Mouse (Mus musculus) hindbrain, embryonic 13.5 days (tissue): ENCODE data around the gene Dapk1. TPM values are rescaled to one million over a fixed set of nuclear protein-coding genes. Genes with fewer than 3 reads are reported as not detected.

Experiments
- ATAC-seq: fragments of 200-750 bp; cut with Nextera tagmentation; 2 replicates; pipeline ENCODE4 v1.8.0; 2017; ENCODE audit warnings: moderate TSS enrichment; ENCODE audit not compliant: low FRiP score
- H3K27ac ChIP-seq: fragments of 300-500 bp; sonication (generic); 2 replicates; pipeline ENCODE4 v1.5.1; 2015; ENCODE audit warnings: inconsistent platforms, mild to moderate bottlenecking, moderate library complexity
- H3K27me3 ChIP-seq: fragments of 300-500 bp; sonication (generic); 2 replicates; pipeline ENCODE4 v1.6.1; 2015; ENCODE audit warnings: mild to moderate bottlenecking, inconsistent platforms
- H3K36me3 ChIP-seq: fragments of 300-500 bp; sonication (generic); 2 replicates; pipeline ENCODE4 v1.6.1; 2015; ENCODE audit warnings: mild to moderate bottlenecking, inconsistent platforms
- H3K4me1 ChIP-seq: fragments of 300-500 bp; sonication (generic); replicated peaks from 2 replicates; pipeline ENCODE4 v1.6.1; 2015; ENCODE audit warnings: inconsistent platforms
- H3K4me2 ChIP-seq: fragments of 300-500 bp; sonication (generic); 2 replicates; pipeline ENCODE4 v1.6.1; 2015; ENCODE audit warnings: inconsistent platforms, mild to moderate bottlenecking, moderate library complexity
- H3K4me3 ChIP-seq: fragments of 300-500 bp; sonication (generic); 2 replicates; pipeline ENCODE4 v1.5.1; 2015; ENCODE audit warnings: mild to moderate bottlenecking, inconsistent platforms
- H3K9ac ChIP-seq: fragments of 300-500 bp; sonication (generic); 2 replicates; pipeline ENCODE4 v1.6.1; 2015; ENCODE audit warnings: mild to moderate bottlenecking, inconsistent platforms
- H3K9me3 ChIP-seq: fragments of 300-500 bp; sonication (generic); 2 replicates; pipeline ENCODE4 v1.6.1; 2016; ENCODE audit warnings: inconsistent platforms
- WGBS: fragments of 180-500 bp; shearing (Covaris S2); methylation state at CpG from one replicate; pipeline ENCODE4 v1.1.7; 2015; 5-methylcytosine and 5-hydroxymethylcytosine counted together
- polyA plus RNA-seq: library from polyadenylated mRNA; unstranded; fragments of >200 nt; fragmentation: Nextera tagmentation; extraction: Ambion mirVana; gene quantifications from 2 replicates; pipeline ENCODE4 v1.2.1, GENCODE M21; 2015

Dapk1 gene
- polyA plus RNA-seq, 1 experiment from 2014 or later: 37.9 TPM

- Histone ChIP-seq H3K27me3 (no peaks in the 10 kb centered on the region), H3K4me2 (no peak overlapping the region), H3K4me1 (peaks cover 14% of the 10 kb centered on the region), H3K9ac (no peak overlapping the region), H3K36me3 (peaks cover 71% of the 10 kb centered on the region), H3K4me3 (no peak overlapping the region), H3K9me3 (no peaks in the 10 kb centered on the region), H3K27ac (peak overlapping the region; percentile 46; the same call in 1 of the 2 replicates)
- WGBS: 61% methylated on average over 13 of the region's 13 CpGs
- no peak for ATAC-seq
Observed at GRCm38 (mm10) chr13:60736421-60737105, 134.8 kb downstream of the Dapk1 start.

GRCm38 (mm10) chr13:60737632-60738324, 136.0 kb downstream of the Dapk1 start:
- peaks cover 71% of the 10 kb centered on the region for H3K36me3 ChIP-seq
- H3K4me2 ChIP-seq: peak overlapping the region; percentile 32
- 25% methylated on average over 9 of the region's 9 CpGs for WGBS
- 0 out of 2 replicates have a peak overlapping the region, but pooled peaks have one; percentile 52 for H3K27ac ChIP-seq
- peaks cover 14% of the 10 kb centered on the region for H3K4me1 ChIP-seq
- ATAC-seq: peak; percentile 40
- no peak overlapping the region for H3K4me3 ChIP-seq
- no peaks in the 10 kb centered on the region for H3K9me3 ChIP-seq
- H3K27me3 ChIP-seq: no peaks in the 10 kb centered on the region
- no peak overlapping the region for H3K9ac ChIP-seq

GRCm38 (mm10) chr13:60738429-60738828, 136.7 kb downstream of the Dapk1 start:
- Histone ChIP-seq H3K4me3 (no peak overlapping the region), H3K36me3 (peaks cover 66% of the 10 kb centered on the region), H3K9me3 (no peaks in the 10 kb centered on the region), H3K4me1 (peaks cover 19% of the 10 kb centered on the region), H3K27me3 (no peaks in the 10 kb centered on the region), H3K9ac (no peak overlapping the region), H3K4me2 (peak overlapping the region; percentile 32), H3K27ac (0 out of 2 replicates have a peak overlapping the region, but pooled peaks have one; percentile 52)
- 16% methylated on average over 9 of the region's 9 CpGs for WGBS
- peak; percentile 82 for ATAC-seq

GRCm38 (mm10) chr13:60740248-60740647, 138.5 kb downstream of the Dapk1 start:
- Histone ChIP-seq H3K9me3 (no peaks in the 10 kb centered on the region), H3K4me3 (no peak overlapping the region), H3K4me1 (peaks cover 25% of the 10 kb centered on the region), H3K27me3 (no peaks in the 10 kb centered on the region), H3K9ac (no peak overlapping the region), H3K4me2 (no peak overlapping the region), H3K36me3 (peaks cover 54% of the 10 kb centered on the region), H3K27ac (no peak overlapping the region)
- 90% methylated on average over 6 of the region's 6 CpGs for WGBS
- ATAC-seq: no peak

GRCm38 (mm10) chr13:60742611-60743010, 140.9 kb downstream of the Dapk1 start:
- Histone ChIP-seq H3K9me3 (no peaks in the 10 kb centered on the region), H3K4me1 (peaks cover 19% of the 10 kb centered on the region), H3K27ac (no peak overlapping the region), H3K27me3 (no peaks in the 10 kb centered on the region), H3K9ac (no peak overlapping the region), H3K4me3 (no peak overlapping the region), H3K36me3 (peaks cover 54% of the 10 kb centered on the region), H3K4me2 (no peak overlapping the region)
- WGBS: 80% methylated on average over 3 of the region's 3 CpGs
- no peak for ATAC-seq

- 72% methylated on average over 13 of the region's 13 CpGs for WGBS
- Histone ChIP-seq H3K4me3 (no peak overlapping the region), H3K4me2 (no peak overlapping the region), H3K27ac (no peak overlapping the region), H3K36me3 (peaks cover 64% of the 10 kb centered on the region), H3K4me1 (peaks cover 11% of the 10 kb centered on the region), H3K9ac (peak overlapping the region; percentile 9; the same call in 1 of the 2 replicates), H3K27me3 (no peaks in the 10 kb centered on the region), H3K9me3 (no peaks in the 10 kb centered on the region)
- ATAC-seq: peak; percentile 37
Observed at GRCm38 (mm10) chr13:60743381-60744077, 141.8 kb downstream of the Dapk1 start.

- 36% methylated on average over 7 of the region's 7 CpGs for WGBS
- Histone ChIP-seq H3K36me3 (peaks cover 69% of the 10 kb centered on the region), H3K4me2 (no peak overlapping the region), H3K9me3 (no peaks in the 10 kb centered on the region), H3K9ac (no peak overlapping the region), H3K27me3 (no peaks in the 10 kb centered on the region), H3K27ac (no peak overlapping the region), H3K4me1 (peaks cover 11% of the 10 kb centered on the region), H3K4me3 (no peak overlapping the region)
- peak; percentile 78 for ATAC-seq
Observed at GRCm38 (mm10) chr13:60744078-60744460, 142.3 kb downstream of the Dapk1 start.

GRCm38 (mm10) chr13:60744736-60745135, 143.0 kb downstream of the Dapk1 start:
- H3K4me3 ChIP-seq: no peak overlapping the region
- H3K36me3 ChIP-seq: peaks cover 70% of the 10 kb centered on the region
- H3K27ac ChIP-seq: no peak overlapping the region
- H3K4me2 ChIP-seq: no peak overlapping the region
- no peaks in the 10 kb centered on the region for H3K9me3 ChIP-seq
- peaks cover 11% of the 10 kb centered on the region for H3K4me1 ChIP-seq
- ATAC-seq: no peak
- WGBS: 89% methylated on average over 3 of the region's 3 CpGs
- H3K27me3 ChIP-seq: no peaks in the 10 kb centered on the region
- H3K9ac ChIP-seq: no peak overlapping the region

- Histone ChIP-seq H3K9me3 (no peaks in the 10 kb centered on the region), H3K27ac (no peak overlapping the region), H3K4me2 (no peak overlapping the region), H3K4me1 (peaks cover 11% of the 10 kb centered on the region), H3K36me3 (peaks cover 70% of the 10 kb centered on the region), H3K4me3 (no peak overlapping the region), H3K27me3 (no peaks in the 10 kb centered on the region), H3K9ac (no peak overlapping the region)
- WGBS: 93% methylated on average over 12 of the region's 12 CpGs
- ATAC-seq: no peak
Observed at GRCm38 (mm10) chr13:60745358-60745757, 143.6 kb downstream of the Dapk1 start.

GRCm38 (mm10) chr13:60746271-60746670, 144.5 kb downstream of the Dapk1 start:
- Histone ChIP-seq H3K27me3 (no peaks in the 10 kb centered on the region), H3K4me3 (no peak overlapping the region), H3K9ac (no peak overlapping the region), H3K36me3 (peaks cover 73% of the 10 kb centered on the region), H3K9me3 (no peaks in the 10 kb centered on the region), H3K4me2 (no peak overlapping the region), H3K4me1 (peaks cover 11% of the 10 kb centered on the region), H3K27ac (no peak overlapping the region)
- 54% methylated on average over 1 of the region's 1 CpGs for WGBS
- no peak for ATAC-seq

- Histone ChIP-seq H3K9ac (no peak overlapping the region), H3K4me2 (no peak overlapping the region), H3K36me3 (peaks cover 73% of the 10 kb centered on the region), H3K27me3 (no peaks in the 10 kb centered on the region), H3K9me3 (no peaks in the 10 kb centered on the region), H3K4me3 (no peak overlapping the region), H3K27ac (no peak overlapping the region), H3K4me1 (peaks cover 11% of the 10 kb centered on the region)
- 96% methylated on average over 1 of the region's 1 CpGs for WGBS
- no peak for ATAC-seq
Observed at GRCm38 (mm10) chr13:60747201-60747600, 145.5 kb downstream of the Dapk1 start.

- no peak for ATAC-seq
- no peak overlapping the region for H3K27ac ChIP-seq
- peaks cover 79% of the 10 kb centered on the region for H3K36me3 ChIP-seq
- H3K4me3 ChIP-seq: no peak overlapping the region
- no peak overlapping the region for H3K4me2 ChIP-seq
- H3K4me1 ChIP-seq: peaks cover 5% of the 10 kb centered on the region
- H3K27me3 ChIP-seq: no peaks in the 10 kb centered on the region
- WGBS: 93% methylated on average over 2 of the region's 2 CpGs
- H3K9me3 ChIP-seq: no peaks in the 10 kb centered on the region
- H3K9ac ChIP-seq: no peak overlapping the region
Observed at GRCm38 (mm10) chr13:60748556-60748955, 146.8 kb downstream of the Dapk1 start.
